Mouse (Mus musculus) hindbrain, embryonic 10.5 days (tissue): ENCODE data around the gene 1110004F10Rik. TPM values are rescaled to one million over a fixed set of nuclear protein-coding genes. Genes with fewer than 3 reads are reported as not detected.
A peak's percentile ranks its signal among the peaks of the same experiment; 100 is the strongest.

ENCODE experiments used
- DNase-seq: peaks from one replicate; pipeline ENCODE4 v3.0.0-alpha.2; 2017; ENCODE audit warnings: low spot score
- H3K27ac ChIP-seq: fragments of 300-500 bp; sonication (generic); 2 replicates; pipeline ENCODE4 v1.5.1; 2016; ENCODE audit warnings: mild to moderate bottlenecking, moderate library complexity
- H3K27me3 ChIP-seq: fragments of 300-500 bp; sonication (generic); 2 replicates; pipeline ENCODE4 v1.6.1; 2016; ENCODE audit warnings: mild to moderate bottlenecking; ENCODE audit not compliant: poor library complexity, insufficient read depth, severe bottlenecking
- H3K36me3 ChIP-seq: fragments of 300-500 bp; sonication (generic); 2 replicates; pipeline ENCODE4 v1.6.1; 2016; ENCODE audit warnings: mild to moderate bottlenecking, moderate library complexity
- H3K4me1 ChIP-seq: fragments of 300-500 bp; sonication (generic); replicated peaks from 2 replicates; pipeline ENCODE4 v1.6.1; 2016; ENCODE audit warnings: mild to moderate bottlenecking
- H3K4me3 ChIP-seq: fragments of 300-500 bp; sonication (generic); 2 replicates; pipeline ENCODE4 v1.5.1; 2016; ENCODE audit warnings: mild to moderate bottlenecking, moderate library complexity
- H3K9me3 ChIP-seq: fragments of 300-500 bp; sonication (generic); 2 replicates; pipeline ENCODE4 v1.6.1; 2016; ENCODE audit warnings: mild to moderate bottlenecking, moderate library complexity
- WGBS: fragments of 180-500 bp; shearing (Covaris S2); methylation state at CpG from one replicate; pipeline ENCODE4 v1.1.7; 2016; 5-methylcytosine and 5-hydroxymethylcytosine counted together
- polyA plus RNA-seq: library from polyadenylated mRNA; unstranded; fragments of >200 nt; fragmentation: Nextera tagmentation; extraction: Ambion mirVana; gene quantifications from 2 replicates; pipeline ENCODE4 v1.2.1, GENCODE M21; 2016

Gene 1110004F10Rik
- 326 and 353 TPM in 2 replicates for polyA plus RNA-seq

- peak within 1 kb of the TSS; percentile 72 for H3K27ac ChIP-seq
- no peaks in the 10 kb centered on the region for H3K9me3 ChIP-seq
- H3K4me1 ChIP-seq = peaks cover 47% of the 10 kb centered on the region
- no peaks in the 10 kb centered on the region for H3K36me3 ChIP-seq
- H3K4me3 ChIP-seq = peak within 1 kb of the TSS; percentile 64
- WGBS = under 1% methylated on average over 11 of the region's 11 CpGs
- no peak for DNase-seq
- H3K27me3 ChIP-seq = peaks cover 80% of the 10 kb centered on the region
Observed at GRCm38 (mm10) chr7:116039196-116039537, at the start of gene 1110004F10Rik. TSS of gene 1110004F10Rik (plus strand) at chr7:116039397.

GRCm38 (mm10) chr7:116002726-116003125 is 36.5 kb upstream of the 1110004F10Rik start:
- WGBS = 95% methylated on average over 4 of the region's 4 CpGs
- Histone ChIP-seq H3K36me3 (no peaks in the 10 kb centered on the region), H3K27ac (no peak overlapping the region), H3K4me3 (no peak overlapping the region), H3K4me1 (no peaks in the 10 kb centered on the region), H3K27me3 (no peaks in the 10 kb centered on the region), H3K9me3 (no peaks in the 10 kb centered on the region)
- DNase-seq = no peak

- Histone ChIP-seq H3K9me3 (no peaks in the 10 kb centered on the region), H3K27me3 (peaks cover 26% of the 10 kb centered on the region), H3K4me1 (peaks cover 42% of the 10 kb centered on the region), H3K27ac (peak overlapping the region; percentile 95; the same call in 1 of the 2 replicates), H3K36me3 (no peaks in the 10 kb centered on the region), H3K4me3 (peak overlapping the region; percentile 67)
- WGBS = 49% methylated on average over 3 of the region's 3 CpGs
- DNase-seq = peak; percentile 25
Observed at GRCm38 (mm10) chr7:116029991-116030390, 9.2 kb upstream of the 1110004F10Rik start.

- Histone ChIP-seq H3K27me3 (peaks cover 34% of the 10 kb centered on the region), H3K4me1 (peaks cover 45% of the 10 kb centered on the region), H3K27ac (peak overlapping the region; percentile 95), H3K36me3 (no peaks in the 10 kb centered on the region), H3K9me3 (no peaks in the 10 kb centered on the region), H3K4me3 (peak overlapping the region; percentile 67)
- 5% methylated on average over 26 of the region's 26 CpGs for WGBS
- peak; percentile 75 for DNase-seq
Observed at GRCm38 (mm10) chr7:116030597-116031387, 8.4 kb upstream of the 1110004F10Rik start.

- H3K4me1 ChIP-seq = peaks cover 45% of the 10 kb centered on the region
- H3K27me3 ChIP-seq = peaks cover 40% of the 10 kb centered on the region
- no peaks in the 10 kb centered on the region for H3K36me3 ChIP-seq
- peak overlapping the region; percentile 95 for H3K27ac ChIP-seq
- no peak for DNase-seq
- WGBS = under 1% methylated on average over 14 of the region's 14 CpGs
- H3K9me3 ChIP-seq = no peaks in the 10 kb centered on the region
- H3K4me3 ChIP-seq = peak overlapping the region; percentile 67
Observed at GRCm38 (mm10) chr7:116031388-116031717, 7.8 kb upstream of the 1110004F10Rik start.

GRCm38 (mm10) chr7:116031718-116032595 is 7.2 kb upstream of the 1110004F10Rik start:
- peak; percentile 80 for DNase-seq
- Histone ChIP-seq H3K9me3 (no peaks in the 10 kb centered on the region), H3K4me1 (peaks cover 45% of the 10 kb centered on the region), H3K27me3 (peaks cover 46% of the 10 kb centered on the region), H3K4me3 (peak overlapping the region; percentile 67), H3K27ac (peak overlapping the region; percentile 95), H3K36me3 (no peaks in the 10 kb centered on the region)
- WGBS = under 1% methylated on average over 65 of the region's 65 CpGs

- H3K27ac ChIP-seq = peak overlapping the region; percentile 95
- peak; percentile 82 for DNase-seq
- under 1% methylated on average over 11 of the region's 11 CpGs for WGBS
- H3K4me1 ChIP-seq = peaks cover 53% of the 10 kb centered on the region
- H3K4me3 ChIP-seq = peak overlapping the region; percentile 67
- H3K36me3 ChIP-seq = no peaks in the 10 kb centered on the region
- H3K27me3 ChIP-seq = peaks cover 54% of the 10 kb centered on the region
- no peaks in the 10 kb centered on the region for H3K9me3 ChIP-seq
Observed at GRCm38 (mm10) chr7:116032596-116033307, 6.4 kb upstream of the 1110004F10Rik start.

- no peaks in the 10 kb centered on the region for H3K9me3 ChIP-seq
- peaks cover 62% of the 10 kb centered on the region for H3K4me1 ChIP-seq
- peaks cover 62% of the 10 kb centered on the region for H3K27me3 ChIP-seq
- H3K27ac ChIP-seq = peak overlapping the region; percentile 95
- H3K4me3 ChIP-seq = peak overlapping the region; percentile 67
- under 1% methylated on average over 54 of the region's 54 CpGs for WGBS
- H3K36me3 ChIP-seq = no peaks in the 10 kb centered on the region
- peak; percentile 77 for DNase-seq
Observed at GRCm38 (mm10) chr7:116033371-116034241, 5.6 kb upstream of the 1110004F10Rik start.

- peak overlapping the region; percentile 95 for H3K27ac ChIP-seq
- no peaks in the 10 kb centered on the region for H3K36me3 ChIP-seq
- peak overlapping the region; percentile 67 for H3K4me3 ChIP-seq
- no peaks in the 10 kb centered on the region for H3K9me3 ChIP-seq
- peaks cover 69% of the 10 kb centered on the region for H3K4me1 ChIP-seq
- peaks cover 69% of the 10 kb centered on the region for H3K27me3 ChIP-seq
- peak; percentile 88 for DNase-seq
- WGBS = under 1% methylated on average over 25 of the region's 25 CpGs
Observed at GRCm38 (mm10) chr7:116034282-116034758, 4.9 kb upstream of the 1110004F10Rik start.

GRCm38 (mm10) chr7:116035504-116035903 is 3.7 kb upstream of the 1110004F10Rik start:
- H3K27me3 ChIP-seq = peaks cover 68% of the 10 kb centered on the region
- WGBS = 19% methylated on average over 4 of the region's 4 CpGs
- DNase-seq = no peak
- no peaks in the 10 kb centered on the region for H3K36me3 ChIP-seq
- H3K4me3 ChIP-seq = no peak overlapping the region
- no peaks in the 10 kb centered on the region for H3K9me3 ChIP-seq
- no peak overlapping the region for H3K27ac ChIP-seq
- H3K4me1 ChIP-seq = peaks cover 71% of the 10 kb centered on the region

- peaks cover 79% of the 10 kb centered on the region for H3K27me3 ChIP-seq
Observed at GRCm38 (mm10) chr7:116036591-116037555, 2.3 kb upstream of the 1110004F10Rik start.

More at GRCm38 (mm10) chr7:116036591-116037555, 2.3 kb upstream of the 1110004F10Rik start:
- no peak overlapping the region for H3K4me3 ChIP-seq
- H3K36me3 ChIP-seq = no peaks in the 10 kb centered on the region
- H3K4me1 ChIP-seq = peaks cover 59% of the 10 kb centered on the region
- H3K9me3 ChIP-seq = no peaks in the 10 kb centered on the region
- 9% methylated on average over 18 of the region's 18 CpGs for WGBS
- no peak overlapping the region for H3K27ac ChIP-seq
- DNase-seq = peak; percentile 41
